Mouse (Mus musculus): ENCODE results near the gene Dap. TPM values are rescaled to one million over a fixed set of nuclear protein-coding genes. Genes with fewer than 3 reads are reported as not detected.

Dap gene
- polyA plus RNA-seq, 1 experiment from 2014 or later: 67.2 TPM

DNA sequence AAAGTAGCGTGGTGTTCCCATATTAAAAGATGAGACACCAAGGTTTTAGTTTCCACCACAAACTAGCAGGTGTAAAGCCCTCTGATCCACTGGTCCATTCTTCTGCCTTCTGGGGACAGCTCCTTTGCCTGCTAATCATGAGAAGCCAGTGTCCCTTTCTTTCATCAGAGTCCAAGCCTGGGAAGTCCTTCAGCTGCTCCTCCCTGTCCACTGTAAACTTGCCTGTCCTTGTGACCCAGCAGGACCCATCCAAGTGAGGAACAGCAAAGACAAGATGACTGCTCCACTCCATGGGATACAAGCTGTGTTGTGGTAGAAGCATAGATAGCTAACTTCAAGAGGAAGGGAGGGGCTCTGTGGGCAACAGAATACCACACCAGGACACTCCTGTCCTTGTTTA lies 8.9 kb downstream of the Dap start:
- no peak overlapping the region for H3K27ac ChIP-seq (replicated peaks; ENCODE audit: low read depth, low read length)
- WGBS: 92% methylated on average over 1 of the region's 1 CpGs

DNA sequence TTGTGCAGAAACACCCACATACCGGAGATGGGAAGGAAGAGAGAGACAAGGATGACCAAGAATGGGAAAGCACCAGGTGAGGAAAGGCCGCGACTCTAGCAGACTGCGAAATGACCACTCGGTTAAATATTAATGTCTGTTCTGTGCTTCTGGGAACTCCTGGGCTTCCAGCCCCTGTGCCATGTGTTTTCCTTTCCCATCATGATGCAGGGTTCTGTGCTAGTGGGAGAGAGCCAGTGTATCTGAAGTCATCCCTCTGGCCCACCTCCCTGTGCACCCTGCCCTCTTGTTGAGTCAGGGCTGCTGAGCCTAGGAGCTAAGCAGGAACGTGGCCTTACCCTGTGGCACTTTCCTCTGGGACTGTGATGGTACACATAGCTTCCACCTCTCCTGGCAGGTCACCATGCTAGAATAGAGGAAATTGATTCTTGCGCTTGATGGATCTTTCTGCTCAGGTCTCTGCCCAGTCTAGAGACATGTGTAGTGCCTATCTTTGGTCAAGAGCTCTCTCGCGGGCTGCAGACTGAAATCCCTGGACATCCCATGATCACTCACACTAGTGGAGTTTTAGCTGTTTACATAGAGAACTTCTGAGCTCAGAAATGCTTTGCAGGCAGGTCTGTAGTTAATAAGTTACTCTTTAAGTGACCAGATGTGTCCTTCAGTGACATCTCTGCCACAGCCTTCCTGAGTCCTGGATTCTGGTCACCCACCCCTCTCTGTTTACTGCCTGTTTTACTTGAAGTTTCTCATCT lies 11.9 kb downstream of the Dap start:
- Histone ChIP-seq H3K9ac (ENCODE audit: low read length) (no peak overlapping the region), H3K4me1 (ENCODE audit: control insufficient read depth, insufficient read depth, low read length) (peaks cover 2% of the 10 kb centered on the region; the same call in 1 of the 2 replicates), H3K4me3 (ENCODE audit: low read depth, low read length) (no peak overlapping the region), H3K4me2 (ENCODE audit: low read depth, severe bottlenecking) (no peak overlapping the region), H3K9me3 (ENCODE audit: control insufficient read depth, low read length) (no peaks in the 10 kb centered on the region), H3K36me3 (ENCODE audit: control insufficient read depth, insufficient read depth, low read length) (no peaks in the 10 kb centered on the region), H3K27me3 (ENCODE audit: control insufficient read depth, insufficient read depth, low read length) (no peaks in the 10 kb centered on the region), H3K27ac (replicated peaks; ENCODE audit: low read depth, low read length) (no peak overlapping the region)
- DNase-seq (ENCODE audit: low spot score): no peak
- WGBS: 90% methylated on average over 9 of the region's 9 CpGs
- no peak for ATAC-seq (ENCODE audit: insufficient number of reproducible peaks, low FRiP score, low TSS enrichment, low read depth)

More for the DNA sequence above, 8.9 kb downstream of the Dap start:
- no peaks in the 10 kb centered on the region for H3K4me1 ChIP-seq (ENCODE audit: control insufficient read depth, insufficient read depth, low read length)
- H3K27me3 ChIP-seq (ENCODE audit: control insufficient read depth, insufficient read depth, low read length): no peaks in the 10 kb centered on the region
- ATAC-seq (ENCODE audit: insufficient number of reproducible peaks, low FRiP score, low TSS enrichment, low read depth) (no peak), DNase-seq (ENCODE audit: low spot score) (no peak)
- H3K4me3 ChIP-seq (ENCODE audit: low read depth, low read length): no peak overlapping the region
- no peaks in the 10 kb centered on the region for H3K9me3 ChIP-seq (ENCODE audit: control insufficient read depth, low read length)
- H3K36me3 ChIP-seq (ENCODE audit: control insufficient read depth, insufficient read depth, low read length): no peaks in the 10 kb centered on the region
- no peak overlapping the region for H3K9ac ChIP-seq (ENCODE audit: low read length)
- no peak overlapping the region for H3K4me2 ChIP-seq (ENCODE audit: low read depth, severe bottlenecking)

DNA sequence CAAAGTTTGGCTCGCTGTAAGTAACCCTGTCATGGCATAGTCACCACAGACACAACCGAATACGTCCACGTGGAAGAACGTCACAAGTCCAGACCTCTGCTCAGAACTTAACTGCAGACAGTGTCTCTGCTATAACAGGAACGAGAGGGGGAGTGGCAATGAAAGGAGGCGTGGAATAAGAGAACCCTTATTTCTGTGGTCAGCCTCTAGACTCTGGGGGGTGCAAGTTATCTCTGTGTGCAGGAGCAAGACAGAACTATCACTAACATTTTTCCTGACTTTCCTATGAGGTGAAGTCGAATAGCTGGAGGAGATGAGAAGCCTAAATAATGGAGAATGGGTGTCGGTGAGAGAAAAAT lies 12.4 kb downstream of the Dap start:
- 93% methylated on average over 9 of the region's 9 CpGs for WGBS
- no peaks in the 10 kb centered on the region; the same call in 1 of the 2 replicates for H3K36me3 ChIP-seq (ENCODE audit: control insufficient read depth, insufficient read depth, low read length)
- peaks cover 2% of the 10 kb centered on the region; the same call in 1 of the 2 replicates for H3K4me1 ChIP-seq (ENCODE audit: control insufficient read depth, insufficient read depth, low read length)

DNA sequence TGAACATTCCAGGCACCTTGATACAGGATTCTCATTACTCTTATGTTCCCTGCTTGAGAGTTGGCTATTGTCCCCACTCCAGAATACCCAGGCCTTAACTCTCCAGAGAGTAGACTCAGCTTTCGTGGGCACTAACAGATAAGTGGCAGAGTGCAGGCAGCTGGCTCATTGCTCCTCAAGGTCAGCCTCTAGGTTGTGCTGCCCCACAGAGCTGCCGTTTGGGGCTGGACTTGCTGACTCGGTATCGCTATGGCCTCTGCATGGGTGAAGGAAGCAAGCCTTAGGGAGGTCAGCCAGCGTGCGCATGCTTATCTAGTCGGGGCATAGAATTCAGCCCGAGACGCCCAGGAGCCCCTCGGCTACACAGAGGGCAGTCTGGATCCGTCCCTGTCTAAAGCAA lies 13.3 kb downstream of the Dap start:
- Histone ChIP-seq H3K27ac (replicated peaks; ENCODE audit: low read depth, low read length) (no peak overlapping the region), H3K36me3 (ENCODE audit: control insufficient read depth, insufficient read depth, low read length) (peaks cover 4% of the 10 kb centered on the region; the same call in 1 of the 2 replicates), H3K4me2 (ENCODE audit: low read depth, severe bottlenecking) (no peak overlapping the region), H3K27me3 (ENCODE audit: control insufficient read depth, insufficient read depth, low read length) (no peaks in the 10 kb centered on the region), H3K9ac (ENCODE audit: low read length) (no peak overlapping the region), H3K4me3 (ENCODE audit: low read depth, low read length) (no peak overlapping the region), H3K9me3 (ENCODE audit: control insufficient read depth, low read length) (peaks cover 3% of the 10 kb centered on the region; the same call in 1 of the 2 replicates), H3K4me1 (ENCODE audit: control insufficient read depth, insufficient read depth, low read length) (peaks cover 2% of the 10 kb centered on the region; the same call in 1 of the 2 replicates)
- DNase-seq (ENCODE audit: low spot score) (no peak), ATAC-seq (ENCODE audit: insufficient number of reproducible peaks, low FRiP score, low TSS enrichment, low read depth) (no peak)
- 92% methylated on average over 11 of the region's 11 CpGs for WGBS

More for the DNA sequence above, 12.4 kb downstream of the Dap start:
- no peak for ATAC-seq (ENCODE audit: insufficient number of reproducible peaks, low FRiP score, low TSS enrichment, low read depth)
- no peak for DNase-seq (ENCODE audit: low spot score)
- no peaks in the 10 kb centered on the region; the same call in 1 of the 2 replicates for H3K9me3 ChIP-seq (ENCODE audit: control insufficient read depth, low read length)
- no peak overlapping the region for H3K4me2 ChIP-seq (ENCODE audit: low read depth, severe bottlenecking)
- H3K4me3 ChIP-seq (ENCODE audit: low read depth, low read length): no peak overlapping the region
- no peak overlapping the region for H3K9ac ChIP-seq (ENCODE audit: low read length)
- H3K27ac ChIP-seq (replicated peaks; ENCODE audit: low read depth, low read length): no peak overlapping the region
- H3K27me3 ChIP-seq (ENCODE audit: control insufficient read depth, insufficient read depth, low read length): no peaks in the 10 kb centered on the region

DNA sequence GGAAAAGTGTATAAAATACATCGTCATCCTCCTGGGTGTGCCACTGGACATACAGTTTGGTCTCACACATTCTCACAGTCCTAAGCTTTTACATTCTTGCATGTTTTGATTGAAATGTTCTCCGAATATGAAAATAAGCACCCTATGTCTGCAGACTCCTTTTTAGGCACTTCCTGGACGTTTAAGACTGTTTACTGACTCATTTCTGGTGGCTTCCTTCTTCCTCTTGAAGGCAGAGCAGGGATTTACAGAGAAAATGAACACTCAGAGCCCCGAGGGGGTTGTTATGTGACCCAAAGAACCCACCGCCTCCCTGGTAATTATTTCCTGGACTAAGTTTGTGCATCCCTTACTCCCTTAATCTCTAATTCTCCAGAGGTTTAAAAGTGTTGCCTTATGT lies 13.8 kb downstream of the Dap start:
- H3K27ac ChIP-seq (replicated peaks; ENCODE audit: low read depth, low read length): no peak overlapping the region
- H3K9me3 ChIP-seq (ENCODE audit: control insufficient read depth, low read length): peaks cover 3% of the 10 kb centered on the region; the same call in 1 of the 2 replicates
- H3K4me1 ChIP-seq (ENCODE audit: control insufficient read depth, insufficient read depth, low read length): peaks cover 2% of the 10 kb centered on the region; the same call in 1 of the 2 replicates
- ATAC-seq (ENCODE audit: insufficient number of reproducible peaks, low FRiP score, low TSS enrichment, low read depth) (no peak), DNase-seq (ENCODE audit: low spot score) (no peak)
- H3K9ac ChIP-seq (ENCODE audit: low read length): no peak overlapping the region
- peaks cover 4% of the 10 kb centered on the region; the same call in 1 of the 2 replicates for H3K36me3 ChIP-seq (ENCODE audit: control insufficient read depth, insufficient read depth, low read length)
- H3K4me3 ChIP-seq (ENCODE audit: low read depth, low read length): no peak overlapping the region
- H3K4me2 ChIP-seq (ENCODE audit: low read depth, severe bottlenecking): no peak overlapping the region
- WGBS: 67% methylated on average over 5 of the region's 5 CpGs
- H3K27me3 ChIP-seq (ENCODE audit: control insufficient read depth, insufficient read depth, low read length): no peaks in the 10 kb centered on the region

DNA sequence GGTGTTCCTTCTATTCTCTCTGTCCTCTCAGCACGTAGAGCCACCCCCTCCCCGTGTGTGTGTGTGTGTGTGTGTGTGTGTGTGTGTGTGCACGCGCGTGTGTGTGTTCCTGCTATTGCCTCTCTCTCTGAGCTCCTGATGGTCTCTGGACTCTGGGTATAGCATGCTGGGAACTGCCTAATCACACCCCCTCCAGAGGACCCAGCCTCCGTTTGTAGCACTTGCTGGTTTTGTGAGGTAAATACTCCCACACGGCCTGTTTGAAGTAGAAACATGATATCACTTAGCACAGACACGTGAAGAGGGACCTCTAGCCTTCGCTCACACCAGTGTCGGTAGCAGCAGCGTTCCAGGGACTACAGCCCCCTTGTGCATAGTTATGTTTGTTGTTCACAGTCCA lies 14.5 kb downstream of the Dap start:
- 48% methylated on average over 11 of the region's 11 CpGs for WGBS
- Histone ChIP-seq H3K4me3 (ENCODE audit: low read depth, low read length) (no peak overlapping the region), H3K9ac (ENCODE audit: low read length) (no peak overlapping the region), H3K4me2 (ENCODE audit: low read depth, severe bottlenecking) (no peak overlapping the region), H3K9me3 (ENCODE audit: control insufficient read depth, low read length) (peaks cover 3% of the 10 kb centered on the region; the same call in 1 of the 2 replicates), H3K4me1 (ENCODE audit: control insufficient read depth, insufficient read depth, low read length) (peaks cover 2% of the 10 kb centered on the region; the same call in 1 of the 2 replicates), H3K36me3 (ENCODE audit: control insufficient read depth, insufficient read depth, low read length) (peaks cover 4% of the 10 kb centered on the region; the same call in 1 of the 2 replicates), H3K27ac (replicated peaks; ENCODE audit: low read depth, low read length) (no peak overlapping the region), H3K27me3 (ENCODE audit: control insufficient read depth, insufficient read depth, low read length) (no peaks in the 10 kb centered on the region)
- ATAC-seq (ENCODE audit: insufficient number of reproducible peaks, low FRiP score, low TSS enrichment, low read depth): no peak
- DNase-seq (ENCODE audit: low spot score): no peak

DNA sequence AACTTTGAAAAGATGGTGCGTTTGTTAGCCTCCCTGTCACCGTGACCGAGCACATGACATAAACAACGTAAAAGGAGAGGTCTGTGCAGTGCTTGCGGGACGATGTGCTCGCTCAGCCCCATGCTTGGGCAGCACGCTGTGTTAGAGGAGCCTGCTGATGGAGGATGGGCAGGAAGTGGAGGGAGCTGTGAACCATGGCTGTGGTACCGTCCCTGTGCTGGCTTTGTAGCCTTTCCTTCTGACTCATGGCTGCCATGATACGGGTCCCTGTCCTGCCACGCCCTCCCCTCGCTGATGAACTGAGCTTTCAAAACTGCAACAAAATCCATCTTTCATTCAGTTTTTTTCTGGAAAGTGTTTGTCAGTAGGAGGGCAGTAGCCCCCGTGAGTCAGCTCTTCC lies 15.6 kb downstream of the Dap start:
- H3K4me2 ChIP-seq (ENCODE audit: low read depth, severe bottlenecking): no peak overlapping the region
- H3K9me3 ChIP-seq (ENCODE audit: control insufficient read depth, low read length): peaks cover 3% of the 10 kb centered on the region; the same call in 1 of the 2 replicates
- DNase-seq (ENCODE audit: low spot score) (no peak), ATAC-seq (ENCODE audit: insufficient number of reproducible peaks, low FRiP score, low TSS enrichment, low read depth) (no peak)
- no peak overlapping the region for H3K9ac ChIP-seq (ENCODE audit: low read length)
- H3K4me3 ChIP-seq (ENCODE audit: low read depth, low read length): no peak overlapping the region
- H3K27me3 ChIP-seq (ENCODE audit: control insufficient read depth, insufficient read depth, low read length): no peaks in the 10 kb centered on the region
- H3K36me3 ChIP-seq (ENCODE audit: control insufficient read depth, insufficient read depth, low read length): peaks cover 4% of the 10 kb centered on the region; the same call in 1 of the 2 replicates
- no peak overlapping the region for H3K27ac ChIP-seq (replicated peaks; ENCODE audit: low read depth, low read length)
- WGBS: 82% methylated on average over 13 of the region's 13 CpGs
- H3K4me1 ChIP-seq (ENCODE audit: control insufficient read depth, insufficient read depth, low read length): peaks cover 2% of the 10 kb centered on the region; the same call in 1 of the 2 replicates

DNA sequence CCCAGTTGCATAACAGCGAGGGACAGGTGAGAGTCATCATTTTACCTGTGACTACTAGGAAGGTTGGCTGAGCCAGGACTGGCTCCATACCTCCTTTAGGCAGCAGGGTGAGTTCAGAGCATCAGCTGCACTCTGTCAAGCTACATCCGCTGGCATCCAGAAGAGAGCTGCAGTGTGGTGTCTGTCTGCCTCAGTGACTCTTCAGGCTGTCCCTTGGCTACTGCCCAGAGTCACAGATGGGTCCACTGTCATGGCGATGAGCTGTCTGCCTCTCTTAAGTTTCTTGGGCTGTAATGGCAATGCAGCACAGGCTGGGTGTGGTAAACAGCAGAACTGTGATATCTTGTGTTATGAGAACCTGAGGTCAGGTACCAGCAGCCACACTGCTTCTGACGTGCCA lies 16.1 kb downstream of the Dap start:
- Histone ChIP-seq H3K4me2 (ENCODE audit: low read depth, severe bottlenecking) (no peak overlapping the region), H3K4me3 (ENCODE audit: low read depth, low read length) (no peak overlapping the region), H3K9ac (ENCODE audit: low read length) (no peak overlapping the region), H3K27me3 (ENCODE audit: control insufficient read depth, insufficient read depth, low read length) (no peaks in the 10 kb centered on the region), H3K9me3 (ENCODE audit: control insufficient read depth, low read length) (peaks cover 3% of the 10 kb centered on the region; the same call in 1 of the 2 replicates), H3K27ac (replicated peaks; ENCODE audit: low read depth, low read length) (no peak overlapping the region), H3K36me3 (ENCODE audit: control insufficient read depth, insufficient read depth, low read length) (peaks cover 4% of the 10 kb centered on the region; the same call in 1 of the 2 replicates), H3K4me1 (ENCODE audit: control insufficient read depth, insufficient read depth, low read length) (peaks cover 2% of the 10 kb centered on the region; the same call in 1 of the 2 replicates)
- DNase-seq (ENCODE audit: low spot score) (no peak), ATAC-seq (ENCODE audit: insufficient number of reproducible peaks, low FRiP score, low TSS enrichment, low read depth) (no peak)
- WGBS: 98% methylated on average over 4 of the region's 4 CpGs
